Mouse (Mus musculus) heart, adult 2 months (tissue): ENCODE measurements around the gene Brpf3. TPM values are rescaled to one million over a fixed set of nuclear protein-coding genes. Genes with fewer than 3 reads are reported as not detected.

ENCODE experiments used
- DNase-seq, 2 experiments: peaks; one replicate each; pipeline ENCODE4 v3.0.0; 2021
- H3K27ac ChIP-seq: fragments of 200-600 bp; 2 replicates; pipeline ENCODE4 v1.8.1; 2022
- H3K27me3 ChIP-seq: fragments of 200-500 bp; 2 replicates; pipeline ENCODE4 v1.6.1; 2012; ENCODE audit warnings: mild to moderate bottlenecking, low read length, inconsistent platforms, mixed read lengths; ENCODE audit not compliant: control insufficient read depth, insufficient read depth
- H3K36me3 ChIP-seq: fragments of 200-500 bp; 2 replicates; pipeline ENCODE4 v1.6.1; 2012; ENCODE audit warnings: low read length, inconsistent platforms; ENCODE audit not compliant: control insufficient read depth, insufficient read depth
- H3K4me1 ChIP-seq: fragments of 200-500 bp; 2 replicates; pipeline ENCODE4 v1.6.1; 2011; ENCODE audit warnings: low read length; ENCODE audit not compliant: control insufficient read depth, insufficient read depth
- H3K4me3 ChIP-seq: fragments of 200-600 bp; 2 replicates; pipeline ENCODE4 v1.8.1; 2022
- H3K79me2 ChIP-seq: fragments of 200-500 bp; replicated peaks from 2 replicates; pipeline ENCODE4 v1.6.1; 2012; ENCODE audit warnings: mild to moderate bottlenecking, inconsistent platforms, low read length, moderate library complexity, mixed read lengths; ENCODE audit not compliant: control insufficient read depth, insufficient read depth
- H3K9ac ChIP-seq: fragments of 200-500 bp; 2 replicates; pipeline ENCODE4 v1.6.1; 2012; ENCODE audit warnings: low read depth, mild to moderate bottlenecking, control low read depth, inconsistent platforms, low read length, mixed read lengths
- CTCF ChIP-seq: fragments of 200-600 bp; IDR thresholded peaks from 2 replicates; pipeline ENCODE4 v1.8.1; 2022; ENCODE audit warnings: antibody characterized with exemption, mild to moderate bottlenecking, moderate library complexity
- EP300 ChIP-seq: fragments of 200-500 bp; IDR thresholded peaks from 2 replicates; pipeline ENCODE4 v1.6.1; 2011; ENCODE audit warnings: low read depth, low read length, control low read depth; ENCODE audit not compliant: insufficient read depth
- POLR2A ChIP-seq: fragments of 200-500 bp; IDR thresholded peaks from 2 replicates; pipeline ENCODE4 v1.6.1; 2011; ENCODE audit warnings: mild to moderate bottlenecking, low read depth, low read length, control low read depth; ENCODE audit not compliant: insufficient read depth
- WGBS: fragments of 180-500 bp; shearing (Covaris S2); methylation state at CpG from one replicate; pipeline ENCODE4 v1.1.7; 2018; 5-methylcytosine and 5-hydroxymethylcytosine counted together
- intact Hi-C: fragments of 180-260 bp; cut with DNase I; formaldehyde crosslinking; loops from one replicate; pipeline ENCODE4 v1.15.1; 2025
- polyA plus RNA-seq: library from polyadenylated mRNA; depleted of rRNA; stranded (reverse); fragments of >200 nt; gene quantifications from 2 replicates; pipeline ENCODE4 v1.2.3, GENCODE M21; 2012
- total RNA-seq, 2 experiments: library from RNA; stranded (reverse); gene quantifications; 2 replicates each; pipeline ENCODE4 v1.2.3; 2021

The Brpf3 gene
- total and polyA plus RNA-seq, 3 experiments, result 12.0 to 15.8 (median 14.2) TPM

DNA sequence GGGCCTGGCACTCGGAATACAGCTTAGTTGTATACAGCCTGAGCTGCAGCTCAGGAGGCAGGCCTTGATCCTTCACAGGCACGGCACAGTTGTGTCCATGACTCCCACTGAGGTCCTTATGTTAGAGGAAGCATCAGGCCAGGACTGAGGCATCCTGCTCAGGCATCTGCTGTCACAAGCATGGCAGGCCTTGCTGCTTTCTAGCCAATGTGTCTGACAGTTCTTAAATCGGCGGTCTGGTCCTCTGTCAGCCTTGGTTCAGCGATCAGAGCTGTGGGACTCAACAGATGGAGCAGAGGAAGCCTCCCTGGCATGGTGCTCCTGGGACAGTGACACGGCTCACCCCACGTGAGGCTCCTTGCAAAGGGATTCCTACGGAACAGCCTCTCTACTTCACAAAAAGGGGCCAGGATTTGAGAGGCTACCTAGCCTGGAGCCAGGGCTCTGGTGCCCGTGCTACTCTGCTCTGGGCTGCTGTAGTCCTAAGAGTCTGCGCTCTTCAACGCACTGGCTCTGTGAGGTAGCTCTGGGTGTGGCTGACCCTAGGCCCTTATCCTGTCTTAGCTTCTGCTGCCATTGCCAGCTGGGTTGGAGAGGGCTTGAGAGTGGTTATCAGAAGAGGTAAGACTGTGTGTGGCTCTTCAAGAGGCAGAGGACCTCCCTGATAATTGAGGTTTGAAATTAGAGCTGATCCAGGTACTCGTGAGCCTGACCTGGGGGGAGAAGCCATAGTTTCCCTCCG, 22.3 kb downstream of the Brpf3 start:
- no peak overlapping the region for H3K9ac ChIP-seq
- no peaks in the 10 kb centered on the region for H3K4me1 ChIP-seq
- DNase-seq, result no peak
- no peak for TF ChIP-seq CTCF
- TF ChIP-seq EP300, result no peak
- no peak overlapping the region for H3K4me3 ChIP-seq
- no peaks in the 10 kb centered on the region for H3K27me3 ChIP-seq
- WGBS, result 91% methylated on average over 13 of the region's 13 CpGs
- H3K36me3 ChIP-seq, result no peaks in the 10 kb centered on the region
- intact Hi-C loops, result no loop called here
- H3K79me2 ChIP-seq, result no peaks in the 10 kb centered on the region
- no peak overlapping the region for H3K27ac ChIP-seq

- Histone ChIP-seq H3K27ac (no peak overlapping the region), H3K36me3 (no peaks in the 10 kb centered on the region), H3K4me3 (no peak overlapping the region), H3K27me3 (no peaks in the 10 kb centered on the region), H3K4me1 (no peaks in the 10 kb centered on the region), H3K9ac (no peak overlapping the region), H3K79me2 (no peaks in the 10 kb centered on the region)
- TF ChIP-seq POLR2A, result no peak
- TF ChIP-seq CTCF, result no peak
- TF ChIP-seq EP300, result no peak
- WGBS, result 91% methylated on average over 11 of the region's 11 CpGs
- intact Hi-C loops, result no loop called here
- DNase-seq, result no peak
Observed at GRCm38 (mm10) chr17:28823749-28824148, 22.9 kb downstream of the Brpf3 start.

- Histone ChIP-seq H3K27ac (no peak overlapping the region), H3K4me1 (no peaks in the 10 kb centered on the region), H3K79me2 (no peaks in the 10 kb centered on the region), H3K27me3 (no peaks in the 10 kb centered on the region), H3K9ac (no peak overlapping the region), H3K36me3 (no peaks in the 10 kb centered on the region), H3K4me3 (no peak overlapping the region)
- intact Hi-C loops, result no loop called here
- TF ChIP-seq POLR2A (no peak), CTCF (no peak), EP300 (no peak)
- DNase-seq, result no peak
- 76% methylated on average over 6 of the region's 6 CpGs for WGBS
Observed at GRCm38 (mm10) chr17:28824896-28825295, 24.0 kb downstream of the Brpf3 start.

DNA sequence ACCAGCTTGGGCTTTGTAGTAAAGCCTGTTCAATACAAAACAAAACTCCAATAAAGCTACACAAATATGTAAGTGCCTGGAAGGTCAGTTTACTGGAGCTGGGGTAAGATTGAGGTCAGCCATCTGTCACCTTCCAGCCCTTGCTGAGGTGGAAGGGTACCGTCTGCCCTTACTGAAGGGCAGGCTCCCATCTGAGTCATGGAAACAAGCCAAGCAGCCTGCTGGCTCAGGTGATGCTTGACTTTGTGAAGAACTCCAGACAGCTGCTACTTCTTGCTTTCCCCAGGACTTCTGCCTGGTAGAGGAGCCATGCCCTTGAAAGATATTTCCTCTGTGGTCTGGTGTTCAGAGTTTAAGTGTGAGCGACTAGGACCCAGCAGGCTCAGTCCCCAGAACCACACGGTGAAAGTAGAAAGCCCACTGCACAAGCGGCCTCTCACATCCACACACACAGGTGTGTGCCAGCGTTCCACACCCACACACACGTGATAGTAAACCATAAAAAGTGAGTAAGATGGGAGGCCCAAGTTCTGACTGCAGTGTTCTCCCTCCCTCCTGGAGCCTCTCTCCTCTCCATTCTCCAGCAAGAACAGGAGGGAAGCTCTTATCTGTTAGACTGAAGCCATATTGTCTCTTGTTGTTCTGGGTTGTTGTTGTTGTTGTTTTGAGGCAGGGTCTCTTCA, 24.6 kb downstream of the Brpf3 start:
- TF ChIP-seq CTCF (no peak), EP300 (no peak), POLR2A (no peak)
- Histone ChIP-seq H3K36me3 (no peaks in the 10 kb centered on the region), H3K79me2 (no peaks in the 10 kb centered on the region), H3K27me3 (no peaks in the 10 kb centered on the region), H3K4me1 (no peaks in the 10 kb centered on the region), H3K27ac (no peak overlapping the region), H3K9ac (no peak overlapping the region), H3K4me3 (no peak overlapping the region)
- intact Hi-C loops, result no loop called here
- 82% methylated on average over 6 of the region's 6 CpGs for WGBS
- no peak for DNase-seq

GRCm38 (mm10) chr17:28827665-28828231, 26.9 kb downstream of the Brpf3 start:
- Histone ChIP-seq H3K27me3 (no peaks in the 10 kb centered on the region), H3K79me2 (no peaks in the 10 kb centered on the region), H3K36me3 (no peaks in the 10 kb centered on the region), H3K9ac (no peak overlapping the region), H3K4me1 (no peaks in the 10 kb centered on the region), H3K4me3 (no peak overlapping the region), H3K27ac (no peak overlapping the region)
- 90% methylated on average over 8 of the region's 8 CpGs for WGBS
- intact Hi-C loops, result no loop called here
- DNase-seq, result no peak
- no peak for TF ChIP-seq EP300
- TF ChIP-seq POLR2A, result no peak
- no peak for TF ChIP-seq CTCF

GRCm38 (mm10) chr17:28829120-28829519, 28.2 kb downstream of the Brpf3 start:
- Histone ChIP-seq H3K27ac (no peak overlapping the region), H3K9ac (no peak overlapping the region), H3K4me1 (no peaks in the 10 kb centered on the region), H3K79me2 (no peaks in the 10 kb centered on the region), H3K36me3 (no peaks in the 10 kb centered on the region), H3K4me3 (no peak overlapping the region), H3K27me3 (no peaks in the 10 kb centered on the region)
- TF ChIP-seq CTCF (no peak), POLR2A (no peak), EP300 (no peak)
- DNase-seq, result no peak
- intact Hi-C loops, result no loop called here
- 78% methylated on average over 14 of the region's 14 CpGs for WGBS
